Mouse (Mus musculus) liver, adult 2 months (tissue): ENCODE data around the gene Cfap161. TPM values are rescaled to one million over a fixed set of nuclear protein-coding genes. Genes with fewer than 3 reads are reported as not detected.

Experiments
- DNase-seq: peaks from one replicate; pipeline ENCODE4 v3.0.0-alpha.2; 2011; ENCODE audit warnings: low read depth, low spot score; ENCODE audit errors: extremely low read depth
- H3K27ac ChIP-seq: fragments of 200-500 bp; replicated peaks from 2 replicates; pipeline ENCODE4 v1.5.1; 2012; ENCODE audit warnings: low read depth, mild to moderate bottlenecking, control low read depth, inconsistent platforms, low read length; ENCODE audit not compliant: insufficient read depth
- H3K27me3 ChIP-seq: fragments of 200-500 bp; 2 replicates; pipeline ENCODE4 v1.6.1; 2012; ENCODE audit warnings: mild to moderate bottlenecking, moderate library complexity, low read length, inconsistent platforms; ENCODE audit not compliant: control insufficient read depth, insufficient read depth
- H3K36me3 ChIP-seq: fragments of 200-500 bp; 2 replicates; pipeline ENCODE4 v1.6.1; 2012; ENCODE audit warnings: low read length, inconsistent platforms; ENCODE audit not compliant: control insufficient read depth, insufficient read depth
- H3K4me1 ChIP-seq: fragments of 200-500 bp; 2 replicates; pipeline ENCODE4 v1.6.1; 2011; ENCODE audit warnings: low read length; ENCODE audit not compliant: control insufficient read depth, insufficient read depth
- H3K4me3 ChIP-seq: fragments of 200-500 bp; 2 replicates; pipeline ENCODE4 v1.5.1; 2011; ENCODE audit warnings: low read depth, mild to moderate bottlenecking, control low read depth, low read length, moderate library complexity; ENCODE audit not compliant: insufficient read depth
- H3K79me2 ChIP-seq: fragments of 200-500 bp; 2 replicates; pipeline ENCODE4 v1.6.1; 2012; ENCODE audit warnings: inconsistent platforms, mild to moderate bottlenecking, low read length, moderate library complexity; ENCODE audit not compliant: control insufficient read depth, insufficient read depth
- H3K9ac ChIP-seq: fragments of 200-500 bp; 2 replicates; pipeline ENCODE4 v1.6.1; 2012; ENCODE audit warnings: low read depth, mild to moderate bottlenecking, control low read depth, inconsistent platforms, low read length
- CTCF ChIP-seq: fragments of 200-500 bp; IDR thresholded peaks from 2 replicates; pipeline ENCODE4 v1.5.1; 2011; ENCODE audit warnings: low read depth, low read length, control low read depth
- POLR2A ChIP-seq: fragments of 200-500 bp; IDR thresholded peaks from 2 replicates; pipeline ENCODE4 v1.6.1; 2011; ENCODE audit warnings: low read length, control low read depth; ENCODE audit not compliant: insufficient read depth; ENCODE audit errors: extremely low read depth
- whole genome bisulfite sequencing: fragments of 180-500 bp; shearing (Covaris S2); methylation state at CpG from one replicate; pipeline ENCODE4 v1.1.7; 2018; 5-methylcytosine and 5-hydroxymethylcytosine counted together
- polyA plus RNA-seq: library from polyadenylated mRNA; depleted of rRNA; stranded (reverse); fragments of >200 nt; gene quantifications from 2 replicates; pipeline ENCODE4 v1.2.3, GENCODE M21; 2012
- total RNA-seq: library from RNA; depleted of rRNA; stranded (reverse); fragments of >200 nt; gene quantifications from 2 replicates; pipeline ENCODE4 v1.2.3, GENCODE M21; 2014

Gene Cfap161
- total and polyA plus RNA-seq, 2 experiments, result not detected

DNA sequence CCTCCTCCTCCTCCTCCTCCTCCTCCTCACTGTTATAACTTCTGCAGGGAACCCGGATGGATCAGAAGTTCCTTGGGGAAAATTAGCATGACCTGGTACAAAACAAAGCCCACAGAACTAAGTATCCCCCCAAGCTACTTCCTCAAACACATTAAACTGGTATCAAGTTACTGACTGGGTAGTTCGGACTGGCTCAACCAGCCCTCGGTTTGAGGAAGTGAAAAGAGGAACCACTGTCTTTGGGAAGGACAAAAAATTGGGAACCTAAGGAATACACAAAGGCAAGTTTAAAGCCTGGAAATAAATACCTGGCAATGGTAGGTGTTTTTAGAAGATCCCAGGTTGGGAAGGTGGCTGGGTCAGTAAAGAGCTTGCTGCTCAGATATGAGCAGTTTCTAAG, 15.0 kb upstream of the Cfap161 start:
- no peaks in the 10 kb centered on the region for H3K36me3 ChIP-seq
- H3K79me2 ChIP-seq, result no peaks in the 10 kb centered on the region
- H3K9ac ChIP-seq, result no peak overlapping the region
- H3K4me1 ChIP-seq, result peaks cover 2% of the 10 kb centered on the region; the same call in 1 of the 2 replicates
- TF ChIP-seq POLR2A (no peak), CTCF (no peak)
- no peak overlapping the region for H3K4me3 ChIP-seq
- H3K27me3 ChIP-seq, result no peaks in the 10 kb centered on the region
- 40% methylated on average over 3 of the region's 3 CpGs for WGBS
- H3K27ac ChIP-seq, result peak overlapping the region; percentile 12; the same call in 1 of the 2 replicates
- peak; percentile 26 for DNase-seq

DNA sequence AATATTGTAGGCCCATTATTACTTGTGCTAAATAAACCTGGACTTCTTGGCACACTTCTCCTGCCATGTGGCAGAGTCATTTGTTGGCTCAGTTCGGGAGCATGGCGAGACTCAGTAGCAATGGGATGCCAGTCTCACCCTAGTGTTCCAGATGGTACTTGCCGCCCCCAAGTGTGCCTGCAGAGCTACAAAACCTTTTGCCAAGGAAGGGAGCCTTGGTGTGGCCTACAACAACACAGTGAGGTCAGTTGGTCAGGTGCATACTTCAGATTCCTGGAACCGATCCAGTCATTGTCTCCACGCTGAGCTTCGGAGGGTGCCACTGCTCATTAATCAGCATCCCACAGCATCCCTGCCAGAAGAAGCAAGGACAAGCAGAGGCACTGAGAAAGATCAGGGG, 14.4 kb upstream of the Cfap161 start:
- Histone ChIP-seq H3K4me3 (no peak overlapping the region), H3K4me1 (peaks cover under 1% of the 10 kb centered on the region; the same call in 1 of the 2 replicates), H3K36me3 (no peaks in the 10 kb centered on the region), H3K9ac (no peak overlapping the region), H3K27ac (no peak overlapping the region), H3K79me2 (no peaks in the 10 kb centered on the region), H3K27me3 (no peaks in the 10 kb centered on the region)
- TF ChIP-seq POLR2A, result no peak
- DNase-seq, result no peak
- 72% methylated on average over 6 of the region's 6 CpGs for WGBS

DNA sequence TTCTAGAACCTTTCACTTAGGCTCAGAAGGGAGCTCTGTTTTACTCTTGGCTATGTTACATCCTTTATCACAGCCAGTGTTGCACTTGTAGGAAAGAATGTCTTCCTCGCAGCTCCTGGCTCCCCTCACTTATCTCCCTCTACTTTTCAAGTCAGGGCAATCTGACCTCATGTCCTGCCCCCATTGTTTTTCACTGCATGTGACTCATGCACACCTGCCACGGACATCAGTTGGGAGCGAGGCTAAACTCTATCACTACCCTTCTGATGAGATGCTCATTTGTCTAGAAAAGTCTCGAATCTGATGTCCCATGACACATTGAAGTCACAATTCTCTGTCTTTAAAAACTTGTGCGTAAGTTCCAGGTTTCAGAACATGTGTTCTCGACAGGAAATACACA, 12.3 kb upstream of the Cfap161 start:
- no peaks in the 10 kb centered on the region for H3K27me3 ChIP-seq
- no peak for DNase-seq
- 68% methylated on average over 6 of the region's 6 CpGs for WGBS
- no peaks in the 10 kb centered on the region for H3K79me2 ChIP-seq
- H3K36me3 ChIP-seq, result no peaks in the 10 kb centered on the region
- H3K27ac ChIP-seq, result no peak overlapping the region
- no peak overlapping the region for H3K4me3 ChIP-seq
- TF ChIP-seq CTCF (no peak), POLR2A (no peak)
- H3K4me1 ChIP-seq, result no peaks in the 10 kb centered on the region; the same call in 1 of the 2 replicates
- no peak overlapping the region for H3K9ac ChIP-seq

DNA sequence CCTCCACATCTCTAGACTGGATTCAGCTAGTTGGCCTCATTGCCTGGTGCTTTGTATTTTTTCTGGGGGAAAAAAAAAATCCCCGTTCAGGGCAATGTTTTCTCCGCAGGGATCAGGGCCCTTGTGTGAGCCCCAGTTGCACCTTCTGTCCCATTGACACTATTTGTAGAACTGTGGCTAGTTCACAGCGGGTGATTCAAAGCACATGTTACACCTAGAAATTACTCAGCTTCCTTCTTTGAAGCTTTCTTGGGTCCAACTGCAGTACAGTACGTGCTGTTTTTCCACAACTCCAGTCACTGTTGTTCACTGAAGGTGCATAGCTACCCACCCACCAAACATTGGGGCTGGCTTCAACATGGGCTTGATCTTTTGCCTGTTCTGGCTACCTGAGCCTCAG, 9.1 kb upstream of the Cfap161 start:
- Histone ChIP-seq H3K27me3 (no peaks in the 10 kb centered on the region), H3K36me3 (no peaks in the 10 kb centered on the region), H3K27ac (no peak overlapping the region), H3K79me2 (no peaks in the 10 kb centered on the region), H3K4me1 (no peaks in the 10 kb centered on the region), H3K4me3 (no peak overlapping the region), H3K9ac (no peak overlapping the region)
- TF ChIP-seq CTCF (no peak), POLR2A (no peak)
- no peak for DNase-seq
- 88% methylated on average over 4 of the region's 4 CpGs for WGBS

DNA sequence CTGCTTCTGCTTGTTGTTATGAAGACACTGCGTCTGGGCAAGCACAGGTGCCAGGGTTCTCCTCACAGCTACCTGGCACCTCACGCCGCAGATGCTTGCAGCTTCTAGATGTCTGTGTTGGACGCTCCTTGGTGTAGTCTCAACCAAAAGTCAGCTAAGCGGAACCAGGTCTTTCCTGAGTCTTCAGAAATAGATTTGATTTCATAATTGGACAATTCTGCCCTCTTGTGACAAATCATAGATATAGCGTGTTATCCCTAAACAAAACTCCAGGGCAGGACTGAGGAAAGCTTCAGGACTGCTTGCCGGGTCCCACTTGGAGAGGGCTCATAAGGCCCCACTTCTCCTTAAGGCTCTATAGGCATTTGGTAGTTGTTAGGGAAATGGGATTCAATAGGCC, 7.8 kb upstream of the Cfap161 start:
- TF ChIP-seq POLR2A, result no peak
- peak; percentile 37; the same call in 1 of the 2 replicates for TF ChIP-seq CTCF
- no peak overlapping the region for H3K27ac ChIP-seq
- peak; percentile 42 for DNase-seq
- no peaks in the 10 kb centered on the region for H3K4me1 ChIP-seq
- no peaks in the 10 kb centered on the region for H3K27me3 ChIP-seq
- no peak overlapping the region for H3K4me3 ChIP-seq
- 59% methylated on average over 7 of the region's 7 CpGs for WGBS
- H3K9ac ChIP-seq, result no peak overlapping the region
- no peaks in the 10 kb centered on the region for H3K36me3 ChIP-seq
- H3K79me2 ChIP-seq, result no peaks in the 10 kb centered on the region

DNA sequence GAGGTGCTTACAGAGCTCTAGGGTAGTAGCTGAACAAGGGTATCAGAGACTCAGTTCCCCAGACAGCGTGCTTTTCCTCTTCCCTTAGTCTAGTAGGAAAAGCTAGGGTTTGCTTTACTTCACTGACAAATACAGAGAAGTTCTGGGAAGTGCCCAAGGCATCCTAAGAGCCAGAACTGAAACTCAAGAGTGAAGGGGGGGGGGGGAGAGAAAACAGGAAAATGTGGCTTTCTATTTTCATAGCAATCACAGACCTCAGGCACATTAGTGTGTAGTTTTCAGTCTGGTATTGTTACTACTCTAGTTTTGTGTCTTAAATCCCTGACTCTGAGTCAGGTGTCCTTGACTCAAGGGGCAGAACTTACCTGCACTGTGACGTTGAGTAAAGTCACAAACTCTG, 7.3 kb upstream of the Cfap161 start:
- H3K27me3 ChIP-seq, result no peaks in the 10 kb centered on the region
- H3K4me3 ChIP-seq, result no peak overlapping the region
- WGBS, result 71% methylated on average over 2 of the region's 2 CpGs
- no peak overlapping the region for H3K27ac ChIP-seq
- no peak for DNase-seq
- no peaks in the 10 kb centered on the region for H3K36me3 ChIP-seq
- TF ChIP-seq CTCF (no peak), POLR2A (no peak)
- no peaks in the 10 kb centered on the region for H3K79me2 ChIP-seq
- H3K9ac ChIP-seq, result no peak overlapping the region
- no peaks in the 10 kb centered on the region for H3K4me1 ChIP-seq
